Mouse (Mus musculus) heart, adult 2 months (tissue): ENCODE measurements around the gene Zfp523.
A peak's percentile ranks its signal among the peaks of the same experiment; 100 is the strongest.

Source experiments
- CTCF ChIP-seq: fragments of 200-600 bp; IDR thresholded peaks from 2 replicates; pipeline ENCODE4 v1.8.1; 2022; ENCODE audit warnings: antibody characterized with exemption, mild to moderate bottlenecking, moderate library complexity
- EP300 ChIP-seq: fragments of 200-500 bp; IDR thresholded peaks from 2 replicates; pipeline ENCODE4 v1.6.1; 2011; ENCODE audit warnings: low read depth, low read length, control low read depth; ENCODE audit not compliant: insufficient read depth
- POLR2A ChIP-seq: fragments of 200-500 bp; IDR thresholded peaks from 2 replicates; pipeline ENCODE4 v1.6.1; 2011; ENCODE audit warnings: mild to moderate bottlenecking, low read depth, low read length, control low read depth; ENCODE audit not compliant: insufficient read depth

DNA sequence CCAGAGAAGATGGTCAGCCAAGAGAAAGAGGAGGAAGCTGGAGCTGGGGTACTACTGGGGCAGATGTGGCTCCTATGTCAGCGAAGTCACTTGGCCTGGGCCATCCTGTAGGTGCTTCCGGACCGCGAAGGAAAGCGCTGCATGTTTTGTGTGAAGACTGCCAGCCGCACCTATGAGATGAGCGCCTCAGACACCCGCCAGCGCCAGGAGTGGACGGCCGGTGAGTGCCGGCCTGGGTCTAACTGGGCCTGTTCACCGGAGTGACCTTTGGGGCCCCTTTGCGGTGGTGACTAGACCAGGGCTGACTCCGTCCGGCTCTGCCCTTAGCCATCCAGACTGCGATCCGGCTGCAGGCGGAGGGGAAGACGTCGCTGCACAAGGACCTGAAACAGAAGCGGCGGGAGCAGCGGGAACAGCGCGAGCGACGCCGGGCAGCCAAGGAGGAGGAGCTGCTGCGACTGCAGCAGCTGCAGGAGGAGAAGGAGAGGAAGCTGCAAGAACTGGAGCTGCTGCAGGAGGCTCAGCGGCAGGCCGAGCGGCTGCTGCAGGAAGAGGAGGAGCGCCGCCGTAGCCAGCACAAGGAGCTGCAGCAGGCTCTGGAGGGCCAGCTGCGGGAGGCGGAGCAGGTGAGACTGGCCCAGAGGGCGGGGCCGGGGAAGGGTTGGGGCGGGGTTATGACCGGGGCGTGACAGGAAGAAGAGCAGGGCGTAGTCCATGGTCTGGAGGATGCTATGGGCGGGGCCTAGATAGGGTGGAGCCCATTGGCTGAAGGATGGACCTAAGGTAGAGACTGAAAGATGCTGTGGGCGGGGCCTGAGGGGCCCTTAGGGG is 46.8 kb downstream of the Zfp523 start:
- TF ChIP-seq POLR2A, result peak; percentile 72
- TF ChIP-seq CTCF, result peak; percentile 47
- TF ChIP-seq EP300, result 0 out of 2 replicates have a peak, but pooled peaks have one; percentile 38
